Mouse (Mus musculus) embryonic facial prominence, embryonic 13.5 days (tissue): Measurements from ENCODE around the gene Dab1. TPM values are rescaled to one million over a fixed set of nuclear protein-coding genes. Genes with fewer than 3 reads are reported as not detected.

Experiments
- ATAC-seq: fragments of 200-750 bp; cut with Nextera tagmentation; 2 replicates; pipeline ENCODE4 v1.8.0; 2017; ENCODE audit warnings: low read depth; ENCODE audit not compliant: insufficient number of reproducible peaks, insufficient read depth, low FRiP score, low TSS enrichment
- H3K27ac ChIP-seq: fragments of 300-500 bp; sonication (generic); 2 replicates; pipeline ENCODE4 v1.5.1; 2015; ENCODE audit warnings: moderate library complexity, mild to moderate bottlenecking, inconsistent platforms
- H3K27me3 ChIP-seq: fragments of 300-500 bp; sonication (generic); 2 replicates; pipeline ENCODE4 v1.6.1; 2015; ENCODE audit warnings: mild to moderate bottlenecking, inconsistent platforms
- H3K36me3 ChIP-seq: fragments of 300-500 bp; sonication (generic); 2 replicates; pipeline ENCODE4 v1.6.1; 2015; ENCODE audit warnings: mild to moderate bottlenecking, inconsistent platforms
- H3K4me1 ChIP-seq: fragments of 300-500 bp; sonication (generic); 2 replicates; pipeline ENCODE4 v1.6.1; 2015; ENCODE audit warnings: inconsistent platforms
- H3K4me2 ChIP-seq: fragments of 300-500 bp; sonication (generic); 2 replicates; pipeline ENCODE4 v1.6.1; 2015; ENCODE audit warnings: moderate library complexity, mild to moderate bottlenecking, inconsistent platforms
- H3K4me3 ChIP-seq: fragments of 300-500 bp; sonication (generic); 2 replicates; pipeline ENCODE4 v1.5.1; 2015; ENCODE audit warnings: mild to moderate bottlenecking, inconsistent platforms
- H3K9ac ChIP-seq: fragments of 300-500 bp; sonication (generic); 2 replicates; pipeline ENCODE4 v1.6.1; 2015; ENCODE audit warnings: mild to moderate bottlenecking, inconsistent platforms
- H3K9me3 ChIP-seq: fragments of 300-500 bp; sonication (generic); 2 replicates; pipeline ENCODE4 v1.6.1; 2016; ENCODE audit warnings: inconsistent platforms
- WGBS: fragments of 180-500 bp; shearing (Covaris S2); methylation state at CpG from one replicate; pipeline ENCODE4 v1.1.7; 2015; ENCODE audit warnings: mixed read lengths; 5-methylcytosine and 5-hydroxymethylcytosine counted together
- polyA plus RNA-seq: library from polyadenylated mRNA; unstranded; fragments of >200 nt; fragmentation: Nextera tagmentation; extraction: Ambion mirVana; gene quantifications from 2 replicates; pipeline ENCODE4 v1.2.1, GENCODE M21; 2015

The Dab1 gene
- polyA plus RNA-seq, 1 experiment from 2014 or later: 17.3 TPM

DNA sequence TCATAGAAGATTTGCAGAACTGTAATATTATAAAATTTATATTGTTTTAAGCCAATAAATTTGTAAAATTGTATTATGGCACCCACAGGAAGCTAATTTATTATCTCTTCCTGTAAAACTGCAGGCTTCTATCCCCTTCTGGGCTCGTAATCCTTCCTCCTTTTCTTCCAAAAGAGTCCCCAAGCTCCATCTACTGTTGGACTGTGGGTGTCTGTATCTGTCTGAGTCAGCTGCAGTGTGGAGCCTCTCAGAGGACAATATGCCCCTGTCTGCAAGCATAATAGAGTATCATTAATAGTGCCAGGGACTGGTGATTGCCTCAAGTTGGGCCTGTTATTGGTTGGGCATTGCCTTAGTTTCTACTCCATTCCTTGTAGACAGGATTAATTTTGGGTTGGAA is 503.2 kb downstream of the Dab1 start:
- no peaks in the 10 kb centered on the region for H3K9me3 ChIP-seq
- H3K27ac ChIP-seq: no peak overlapping the region
- no peaks in the 10 kb centered on the region for H3K4me1 ChIP-seq
- H3K4me2 ChIP-seq: no peak overlapping the region
- WGBS: 72% methylated on average over 1 of the region's 1 CpGs
- no peaks in the 10 kb centered on the region for H3K27me3 ChIP-seq
- no peak overlapping the region for H3K4me3 ChIP-seq
- H3K9ac ChIP-seq: no peak overlapping the region
- H3K36me3 ChIP-seq: no peaks in the 10 kb centered on the region
- ATAC-seq: no peak

DNA sequence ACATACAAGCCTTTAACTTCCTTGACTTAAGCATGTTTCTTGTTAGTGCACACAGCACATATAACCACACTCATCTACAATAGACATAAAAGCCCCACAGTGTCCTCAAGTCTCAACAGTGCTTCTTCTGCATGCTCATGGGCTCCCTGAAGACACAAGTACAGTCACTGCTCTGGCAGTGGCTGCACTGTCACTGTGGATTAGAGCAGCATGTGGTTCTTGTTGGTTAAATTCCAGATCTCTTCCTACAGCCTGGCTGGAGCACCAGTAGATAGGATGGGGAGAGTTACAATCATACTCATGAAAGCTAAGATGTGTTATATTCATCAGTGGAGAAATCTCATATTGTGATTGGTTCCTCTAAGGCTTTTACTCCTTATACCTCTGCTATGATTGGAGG is 534.5 kb downstream of the Dab1 start:
- H3K27ac ChIP-seq: no peak overlapping the region
- no peak overlapping the region for H3K9ac ChIP-seq
- ATAC-seq: no peak
- H3K27me3 ChIP-seq: no peaks in the 10 kb centered on the region
- no peak overlapping the region for H3K4me3 ChIP-seq
- H3K36me3 ChIP-seq: no peaks in the 10 kb centered on the region
- no peak overlapping the region for H3K4me2 ChIP-seq
- H3K4me1 ChIP-seq: no peaks in the 10 kb centered on the region
- H3K9me3 ChIP-seq: no peaks in the 10 kb centered on the region

DNA sequence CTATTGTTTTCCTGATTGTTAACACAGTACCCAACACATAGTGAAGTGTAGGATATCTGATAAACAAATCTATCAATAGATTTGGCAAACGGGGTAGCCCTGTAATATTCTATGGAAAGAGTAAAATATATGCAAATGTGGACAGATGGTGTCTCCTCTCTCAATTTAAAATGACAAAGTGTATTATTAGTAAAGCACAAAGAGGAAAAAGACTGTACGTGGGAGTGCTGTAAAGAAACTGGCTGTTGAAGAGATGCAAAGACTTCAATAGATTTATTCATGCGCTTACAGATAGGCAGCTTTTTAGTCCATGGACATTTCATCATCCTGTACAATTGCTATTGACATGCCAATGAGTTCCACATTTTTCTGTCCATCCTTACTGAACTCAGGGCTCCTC is 558.9 kb downstream of the Dab1 start:
- H3K9me3 ChIP-seq: no peaks in the 10 kb centered on the region
- H3K4me2 ChIP-seq: no peak overlapping the region
- H3K27me3 ChIP-seq: no peaks in the 10 kb centered on the region
- 93% methylated on average over 3 of the region's 3 CpGs for WGBS
- H3K36me3 ChIP-seq: no peaks in the 10 kb centered on the region
- no peak for ATAC-seq
- no peak overlapping the region for H3K4me3 ChIP-seq
- H3K27ac ChIP-seq: no peak overlapping the region
- no peak overlapping the region for H3K9ac ChIP-seq
- no peaks in the 10 kb centered on the region for H3K4me1 ChIP-seq

DNA sequence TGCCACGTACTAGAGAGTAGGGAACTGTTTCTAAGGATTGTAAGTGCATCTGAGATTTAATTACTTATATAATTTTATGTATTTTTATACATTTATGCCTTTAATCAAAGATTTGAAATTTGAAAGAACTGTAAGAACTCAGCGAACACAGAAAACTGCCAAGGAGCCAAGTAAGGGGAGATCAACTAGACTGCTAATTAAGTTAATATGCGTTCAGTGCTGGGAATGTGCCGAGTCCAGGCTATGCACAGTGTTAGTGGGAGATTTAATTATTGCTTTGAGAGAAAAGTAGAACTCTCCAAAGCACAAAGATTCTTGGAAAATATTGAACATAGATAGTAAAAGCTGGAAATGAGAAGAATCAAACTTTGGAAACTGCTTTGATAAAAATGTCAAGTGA is 567.2 kb downstream of the Dab1 start:
- no peaks in the 10 kb centered on the region for H3K27me3 ChIP-seq
- H3K27ac ChIP-seq: no peak overlapping the region
- no peaks in the 10 kb centered on the region for H3K9me3 ChIP-seq
- 55% methylated on average over 4 of the region's 4 CpGs for WGBS
- no peak overlapping the region for H3K4me2 ChIP-seq
- H3K4me3 ChIP-seq: no peak overlapping the region
- ATAC-seq: no peak
- no peaks in the 10 kb centered on the region for H3K4me1 ChIP-seq
- no peaks in the 10 kb centered on the region for H3K36me3 ChIP-seq
- no peak overlapping the region for H3K9ac ChIP-seq

DNA sequence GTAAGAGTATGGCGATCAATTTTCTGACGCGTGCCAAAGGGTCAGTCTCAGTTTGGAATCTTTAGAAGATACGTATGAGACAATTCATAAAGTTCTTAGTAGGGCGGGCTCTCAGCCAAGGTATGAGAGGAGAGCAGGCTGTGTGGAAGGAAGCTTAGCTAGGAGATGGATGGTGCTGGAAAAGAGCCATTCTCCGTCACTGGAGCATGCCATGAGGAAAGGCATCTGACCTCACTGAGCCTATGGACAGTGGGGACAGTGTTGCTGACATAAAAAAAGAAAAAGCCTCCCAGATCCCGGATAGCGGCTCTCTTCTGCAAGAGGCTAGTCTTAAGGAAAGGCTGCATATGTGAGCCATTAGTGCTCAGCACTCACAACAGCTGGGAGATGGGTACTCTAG is 579.5 kb downstream of the Dab1 start:
- Histone ChIP-seq H3K27ac (no peak overlapping the region), H3K4me3 (no peak overlapping the region), H3K9ac (no peak overlapping the region), H3K9me3 (no peaks in the 10 kb centered on the region), H3K27me3 (no peaks in the 10 kb centered on the region), H3K4me1 (peaks cover 3% of the 10 kb centered on the region; the same call in 1 of the 2 replicates), H3K36me3 (no peaks in the 10 kb centered on the region), H3K4me2 (no peak overlapping the region)
- 75% methylated on average over 8 of the region's 8 CpGs for WGBS
- ATAC-seq: no peak

DNA sequence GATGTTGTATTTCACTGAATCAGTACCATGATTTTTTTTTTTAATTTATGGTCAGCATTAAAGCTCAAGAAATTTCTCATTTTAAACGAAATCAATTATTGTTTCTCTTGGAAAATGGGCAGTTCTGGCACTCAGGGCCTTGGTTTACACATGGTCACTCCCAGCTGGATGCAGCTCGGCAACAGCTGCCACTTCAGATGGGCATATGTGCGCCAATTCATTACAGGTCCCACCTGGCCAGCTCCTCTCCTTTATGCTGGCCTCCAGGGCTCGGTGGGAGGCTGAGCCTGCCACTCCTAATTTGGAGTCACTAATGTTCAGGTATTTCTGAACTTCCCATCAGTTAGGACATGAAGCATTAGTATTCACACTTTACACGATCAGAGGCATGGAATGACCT is 582.5 kb downstream of the Dab1 start:
- WGBS: 77% methylated on average over 5 of the region's 5 CpGs

DNA sequence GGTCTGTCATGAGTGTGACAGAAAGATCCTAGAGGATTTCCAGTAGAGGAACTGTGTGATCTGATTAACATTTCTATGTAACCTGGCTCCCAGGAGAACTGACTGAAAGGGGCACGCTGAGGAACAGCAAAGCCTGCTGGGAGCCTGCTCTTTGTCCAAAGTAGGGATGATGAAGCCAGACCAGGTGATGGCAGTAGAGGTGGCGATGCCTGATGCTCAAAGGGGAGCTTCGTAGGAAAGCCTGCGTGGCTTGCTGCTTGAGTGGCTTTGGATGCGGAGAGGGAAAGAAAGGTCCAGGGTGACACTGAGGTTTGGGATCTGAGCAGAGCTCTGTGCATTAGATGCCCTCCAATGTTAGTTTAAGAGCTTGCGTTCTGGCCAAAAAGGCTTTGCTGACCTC is 584.9 kb downstream of the Dab1 start:
- Histone ChIP-seq H3K9ac (no peak overlapping the region), H3K9me3 (no peaks in the 10 kb centered on the region), H3K4me3 (no peak overlapping the region), H3K36me3 (no peaks in the 10 kb centered on the region), H3K4me2 (no peak overlapping the region), H3K27ac (no peak overlapping the region), H3K27me3 (no peaks in the 10 kb centered on the region), H3K4me1 (peaks cover 8% of the 10 kb centered on the region; the same call in 1 of the 2 replicates)
- no peak for ATAC-seq
- 50% methylated on average over 6 of the region's 6 CpGs for WGBS

More for the DNA sequence above, 582.5 kb downstream of the Dab1 start:
- ATAC-seq: no peak
- peaks cover 8% of the 10 kb centered on the region; the same call in 1 of the 2 replicates for H3K4me1 ChIP-seq
- H3K9me3 ChIP-seq: no peaks in the 10 kb centered on the region
- no peak overlapping the region for H3K27ac ChIP-seq
- H3K4me3 ChIP-seq: no peak overlapping the region
- no peak overlapping the region for H3K9ac ChIP-seq
- H3K36me3 ChIP-seq: no peaks in the 10 kb centered on the region
- no peak overlapping the region for H3K4me2 ChIP-seq
- H3K27me3 ChIP-seq: no peaks in the 10 kb centered on the region

DNA sequence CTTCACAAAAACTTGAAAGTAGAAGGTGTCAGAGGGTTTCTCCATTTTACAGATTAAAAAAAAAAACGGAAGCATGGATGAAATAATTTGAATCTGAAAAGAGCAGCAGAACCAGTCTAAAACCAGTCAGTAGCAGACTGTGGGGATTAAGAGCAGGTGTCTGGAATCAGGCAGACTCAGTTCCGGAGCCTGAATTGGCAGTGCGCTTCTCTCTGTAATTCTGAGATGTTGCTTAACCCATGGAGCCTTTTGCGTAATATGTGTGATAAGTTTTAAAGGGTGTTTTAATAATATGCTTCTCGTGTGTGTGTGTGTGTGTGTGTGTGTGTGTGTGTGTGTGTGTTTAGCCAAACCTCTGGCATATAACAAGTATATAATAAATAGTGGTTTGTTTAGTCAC is 587.5 kb downstream of the Dab1 start:
- no peak for ATAC-seq
- H3K4me2 ChIP-seq: no peak overlapping the region
- H3K4me3 ChIP-seq: no peak overlapping the region
- 65% methylated on average over 5 of the region's 5 CpGs for WGBS
- H3K27ac ChIP-seq: no peak overlapping the region
- H3K9ac ChIP-seq: no peak overlapping the region
- peaks cover 11% of the 10 kb centered on the region; the same call in 1 of the 2 replicates for H3K4me1 ChIP-seq
- H3K27me3 ChIP-seq: no peaks in the 10 kb centered on the region
- H3K9me3 ChIP-seq: no peaks in the 10 kb centered on the region
- H3K36me3 ChIP-seq: no peaks in the 10 kb centered on the region

DNA sequence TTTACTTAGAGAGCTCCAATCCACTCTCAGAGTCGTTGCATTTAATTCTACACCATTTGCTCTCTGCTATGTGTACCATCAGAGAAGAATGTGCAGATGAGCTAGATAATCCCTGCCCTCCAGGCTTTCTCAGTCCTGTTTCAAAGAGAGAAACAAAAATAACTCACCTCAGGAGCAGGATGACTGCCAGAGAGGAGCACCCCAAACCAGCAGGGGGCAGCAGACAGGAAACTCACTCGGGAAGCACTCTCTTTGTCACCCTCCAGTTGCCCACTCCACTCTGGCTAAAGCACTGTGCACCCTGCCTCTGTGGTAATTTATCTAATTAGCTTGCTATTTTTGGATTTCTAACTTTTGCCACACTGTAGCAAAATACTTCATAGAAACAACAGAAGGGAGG is 589.9 kb downstream of the Dab1 start:
- Histone ChIP-seq H3K9ac (no peak overlapping the region), H3K4me3 (no peak overlapping the region), H3K9me3 (no peaks in the 10 kb centered on the region), H3K4me1 (peaks cover 12% of the 10 kb centered on the region; the same call in 1 of the 2 replicates), H3K36me3 (no peaks in the 10 kb centered on the region), H3K27me3 (no peaks in the 10 kb centered on the region), H3K4me2 (no peak overlapping the region), H3K27ac (no peak overlapping the region)
- ATAC-seq: no peak
- 22% methylated on average over 2 of the region's 2 CpGs for WGBS

DNA sequence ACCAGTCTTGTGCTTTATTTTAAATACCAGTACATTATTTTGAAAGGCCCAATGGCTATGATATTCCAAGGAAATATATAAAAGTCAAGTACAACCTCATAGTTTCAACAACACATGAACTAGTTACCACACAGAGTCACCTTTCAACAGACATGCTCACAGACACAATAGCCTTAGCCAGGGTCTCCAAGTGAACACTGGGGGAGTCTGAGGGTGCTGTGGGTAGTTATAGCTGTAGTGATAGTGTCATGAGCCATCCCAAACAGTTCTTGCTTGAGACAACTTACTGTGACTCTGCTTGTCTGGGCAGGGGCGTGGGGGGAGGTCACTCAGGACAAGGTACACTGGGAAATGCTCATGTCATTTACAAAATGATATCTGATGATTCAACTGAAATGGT is 591.6 kb downstream of the Dab1 start:
- H3K9ac ChIP-seq: no peak overlapping the region
- H3K27ac ChIP-seq: no peak overlapping the region
- H3K9me3 ChIP-seq: no peaks in the 10 kb centered on the region
- H3K4me1 ChIP-seq: 0 out of 2 replicates have a peak, but pooled peaks cover 8% of the 10 kb centered on the region
- H3K4me3 ChIP-seq: no peak overlapping the region
- no peak for ATAC-seq
- H3K27me3 ChIP-seq: no peaks in the 10 kb centered on the region
- H3K4me2 ChIP-seq: no peak overlapping the region
- no peaks in the 10 kb centered on the region for H3K36me3 ChIP-seq
- 77% methylated on average over 1 of the region's 1 CpGs for WGBS

DNA sequence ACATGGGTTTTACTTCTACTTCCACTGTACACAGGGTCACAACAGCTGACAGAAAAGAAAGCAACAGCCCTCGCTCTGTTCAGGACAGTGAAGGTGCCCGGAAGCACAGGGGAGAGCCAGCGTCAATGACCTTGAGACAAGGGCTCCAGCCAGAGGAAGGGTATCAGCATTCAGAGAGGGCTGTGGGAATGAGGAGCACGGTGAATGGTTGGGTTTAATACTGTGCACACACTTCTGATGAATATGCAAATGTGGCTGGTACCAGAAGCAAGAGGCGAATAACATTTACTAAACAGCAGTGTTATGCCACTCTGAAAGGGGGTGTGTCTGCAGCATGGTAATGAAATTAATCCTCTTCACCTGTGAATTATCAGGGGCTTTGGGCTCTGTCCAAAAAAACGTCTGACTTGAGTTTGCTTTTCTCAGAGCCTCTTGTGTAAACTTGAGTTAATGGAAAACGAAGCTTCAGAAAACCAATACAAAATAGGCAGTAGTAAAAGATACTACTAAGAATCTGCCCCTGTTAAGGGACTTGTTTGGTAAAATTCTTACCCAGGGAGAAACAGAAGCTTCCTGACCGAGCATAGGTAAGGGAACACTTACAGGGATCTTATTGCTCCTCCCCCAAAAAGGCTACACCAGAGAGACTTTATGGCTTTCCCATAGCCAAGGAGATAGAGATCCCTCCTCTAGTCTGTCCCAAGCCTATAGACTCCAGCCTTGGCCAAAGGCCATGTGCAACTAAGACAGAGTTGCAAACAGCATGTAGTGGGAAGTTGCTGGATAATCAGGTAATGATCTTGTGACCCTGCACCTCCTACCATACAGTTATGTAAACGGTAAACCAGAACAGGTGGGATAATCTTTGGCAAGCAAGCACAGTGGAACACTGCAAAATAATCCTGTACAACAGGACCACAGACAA is 592.6 kb downstream of the Dab1 start:
- no peak overlapping the region for H3K4me3 ChIP-seq
- no peak overlapping the region for H3K27ac ChIP-seq
- ATAC-seq: no peak
- no peaks in the 10 kb centered on the region for H3K9me3 ChIP-seq
- 63% methylated on average over 9 of the region's 9 CpGs for WGBS
- H3K4me1 ChIP-seq: 0 out of 2 replicates have a peak, but pooled peaks cover 8% of the 10 kb centered on the region
- H3K27me3 ChIP-seq: no peaks in the 10 kb centered on the region
- no peak overlapping the region for H3K9ac ChIP-seq
- H3K36me3 ChIP-seq: no peaks in the 10 kb centered on the region
- H3K4me2 ChIP-seq: no peak overlapping the region

DNA sequence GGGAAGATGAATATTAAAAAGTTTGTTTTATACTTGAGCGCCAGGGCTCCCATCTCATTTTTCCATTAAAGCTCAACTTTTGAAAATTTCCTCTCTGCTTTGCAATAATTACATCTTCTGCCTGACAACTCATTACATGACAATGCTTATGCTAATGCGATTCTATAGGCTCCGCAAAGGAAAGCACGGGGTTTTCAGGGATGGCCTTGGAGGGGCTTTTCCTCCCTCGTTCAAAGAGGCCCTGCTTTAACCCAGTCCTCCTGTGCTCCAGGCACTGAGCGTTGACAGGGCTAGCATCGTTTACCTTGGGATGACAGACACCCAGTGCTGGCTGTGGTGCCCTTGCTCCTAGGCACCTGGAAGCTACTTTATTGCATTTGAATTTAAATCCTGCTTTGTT is 595.6 kb downstream of the Dab1 start:
- Histone ChIP-seq H3K27me3 (no peaks in the 10 kb centered on the region), H3K4me1 (0 out of 2 replicates have a peak, but pooled peaks cover 12% of the 10 kb centered on the region), H3K36me3 (no peaks in the 10 kb centered on the region), H3K9ac (no peak overlapping the region), H3K27ac (no peak overlapping the region), H3K4me3 (no peak overlapping the region), H3K9me3 (no peaks in the 10 kb centered on the region), H3K4me2 (no peak overlapping the region)
- ATAC-seq: no peak
- 32% methylated on average over 7 of the region's 7 CpGs for WGBS
